Mouse (Mus musculus) spleen, embryonic (tissue): ENCODE results near the gene Gm973.

ENCODE experiments used
- CTCF ChIA-PET: fragments of 350-600 bp; sonication (Branson Sonifier 250); formaldehyde crosslinking; loops from one replicate; lab custom pipeline; 2022; lab: Charles Lee

The Gm973 gene

GRCm38 (mm10) chr1:59584656-59585410, 68.8 kb downstream of the Gm973 start:
- CTCF ChIA-PET = interaction anchor here (0.6 to 0.7 kb wide), 3 partner anchors 16 to 1072 kb away, joined by 5 to 15 read pairs (median 9); no protein-coding TSS in a partner anchor

GRCm38 (mm10) chr1:59589271-59589670, 73.2 kb downstream of the Gm973 start:
- CTCF ChIA-PET = no interaction called here

GRCm38 (mm10) chr1:59592359-59592758, 76.3 kb downstream of the Gm973 start:
- CTCF ChIA-PET = no interaction called here

GRCm38 (mm10) chr1:59592876-59593275, 76.8 kb downstream of the Gm973 start:
- CTCF ChIA-PET = no interaction called here

- CTCF ChIA-PET = no interaction called here
These were observed 77.6 kb downstream of the Gm973 start for GRCm38 (mm10) chr1:59593622-59594035.

- CTCF ChIA-PET = no interaction called here
These were observed 78.7 kb downstream of the Gm973 start for GRCm38 (mm10) chr1:59594586-59595266.

GRCm38 (mm10) chr1:59595609-59596008, 79.5 kb downstream of the Gm973 start:
- CTCF ChIA-PET = no interaction called here

- CTCF ChIA-PET = no interaction called here
These were observed 86.7 kb downstream of the Gm973 start for GRCm38 (mm10) chr1:59602531-59603416.

GRCm38 (mm10) chr1:59603417-59603712, 87.3 kb downstream of the Gm973 start:
- CTCF ChIA-PET = no interaction called here

GRCm38 (mm10) chr1:59603893-59604292, 87.8 kb downstream of the Gm973 start:
- CTCF ChIA-PET = no interaction called here

GRCm38 (mm10) chr1:59606479-59606878, 90.4 kb downstream of the Gm973 start:
- CTCF ChIA-PET = interaction anchor here (0.6 to 0.8 kb wide), 2 partner anchors 289 to 290 kb away, joined by 5 to 7 read pairs; no protein-coding TSS in a partner anchor

- CTCF ChIA-PET = interaction anchor here (0.6 to 0.8 kb wide), 2 partner anchors 289 to 290 kb away, joined by 5 to 7 read pairs; no protein-coding TSS in a partner anchor
These were observed 91.0 kb downstream of the Gm973 start for GRCm38 (mm10) chr1:59607071-59607470.

GRCm38 (mm10) chr1:59608125-59608762, 92.2 kb downstream of the Gm973 start:
- CTCF ChIA-PET = interaction anchor here (0.7 kb wide), 1 partner anchor 50 kb away, joined by 3 read pairs; no protein-coding TSS in a partner anchor

- CTCF ChIA-PET = interaction anchor here (0.7 kb wide), 1 partner anchor 51 kb away, joined by 3 read pairs; no protein-coding TSS in a partner anchor
These were observed 92.9 kb downstream of the Gm973 start for GRCm38 (mm10) chr1:59608920-59609319.

GRCm38 (mm10) chr1:59609458-59609857, 93.4 kb downstream of the Gm973 start:
- CTCF ChIA-PET = no interaction called here

- CTCF ChIA-PET = no interaction called here
These were observed 93.8 kb downstream of the Gm973 start for GRCm38 (mm10) chr1:59609896-59610295.

- CTCF ChIA-PET = no interaction called here
These were observed 94.9 kb downstream of the Gm973 start for GRCm38 (mm10) chr1:59610929-59611328.

GRCm38 (mm10) chr1:59613795-59614194, 97.7 kb downstream of the Gm973 start:
- CTCF ChIA-PET = no interaction called here

GRCm38 (mm10) chr1:59615021-59615420, 99.0 kb downstream of the Gm973 start:
- CTCF ChIA-PET = no interaction called here

- CTCF ChIA-PET = no interaction called here
These were observed 103.1 kb downstream of the Gm973 start for GRCm38 (mm10) chr1:59619201-59619600.
